Mouse (Mus musculus) lung, postnatal 0 days (tissue): Measurements from ENCODE around the gene Kcna7. TPM values are rescaled to one million over a fixed set of nuclear protein-coding genes. Genes with fewer than 3 reads are reported as not detected.

Experiments
- ATAC-seq: fragments of 200-750 bp; cut with Nextera tagmentation; 2 replicates; pipeline ENCODE4 v1.8.0; 2017; ENCODE audit warnings: moderate library complexity
- DNase-seq: peaks from one replicate; pipeline ENCODE4 v3.0.0-alpha.2; 2016; ENCODE audit warnings: low spot score
- H3K27ac ChIP-seq: fragments of 300-500 bp; sonication (generic); 2 replicates; pipeline ENCODE4 v1.5.1; 2014; ENCODE audit warnings: antibody characterized with exemption, mild to moderate bottlenecking, low read length, mixed read lengths
- H3K27me3 ChIP-seq: fragments of 300-500 bp; sonication (generic); replicated peaks from 2 replicates; pipeline ENCODE4 v1.6.1; 2014; ENCODE audit warnings: low read length, mixed read lengths; ENCODE audit not compliant: insufficient read depth
- H3K36me3 ChIP-seq: fragments of 300-500 bp; sonication (generic); 2 replicates; pipeline ENCODE4 v1.6.1; 2014; ENCODE audit warnings: low read length, mixed read lengths; ENCODE audit not compliant: insufficient read depth
- H3K4me1 ChIP-seq: fragments of 300-500 bp; sonication (generic); 2 replicates; pipeline ENCODE4 v1.6.1; 2014; ENCODE audit warnings: antibody characterized with exemption, low read depth, low read length, mixed read lengths; ENCODE audit not compliant: insufficient read depth
- H3K4me2 ChIP-seq: fragments of 300-500 bp; sonication (generic); replicated peaks from 2 replicates; pipeline ENCODE4 v1.6.1; 2014; ENCODE audit warnings: low read depth, mild to moderate bottlenecking, low read length, moderate library complexity, mixed read lengths
- H3K4me3 ChIP-seq: fragments of 300-500 bp; sonication (generic); 2 replicates; pipeline ENCODE4 v1.5.1; 2014; ENCODE audit warnings: low read depth, low read length
- H3K9ac ChIP-seq: fragments of 300-500 bp; sonication (generic); replicated peaks from 2 replicates; pipeline ENCODE4 v1.6.1; 2014; ENCODE audit warnings: low read depth, mild to moderate bottlenecking
- H3K9me3 ChIP-seq: fragments of 300-500 bp; sonication (generic); 2 replicates; pipeline ENCODE4 v1.6.1; 2016; ENCODE audit warnings: low read length, mixed read lengths
- CTCF ChIP-seq: IDR thresholded peaks from 2 replicates; pipeline ENCODE4 v1.5.1; 2016; ENCODE audit warnings: antibody characterized with exemption, mild to moderate bottlenecking
- EP300 ChIP-seq: IDR thresholded peaks from 2 replicates; pipeline ENCODE4 v1.6.1; 2016; ENCODE audit warnings: antibody characterized with exemption, mild to moderate bottlenecking, control low read depth
- WGBS: fragments of 180-500 bp; shearing (Covaris S2); extraction: QIAGEN DNeasy Blood & Tissue Kit; methylation state at CpG from one replicate; pipeline ENCODE4 v1.1.7; 2014; 5-methylcytosine and 5-hydroxymethylcytosine counted together
- polyA plus RNA-seq: library from polyadenylated mRNA; unstranded; fragments of >200 nt; fragmentation: Nextera tagmentation; extraction: Ambion mirVana; gene quantifications from 2 replicates; pipeline ENCODE4 v1.2.1, GENCODE M21; 2015

The Kcna7 gene
- polyA plus RNA-seq, 1 experiment from 2014 or later: 0.16 TPM

GRCm38 (mm10) chr7:45433835-45434202 lies 28.4 kb downstream of the Kcna7 start:
- Histone ChIP-seq H3K27ac (peak overlapping the region; percentile 72), H3K27me3 (no peaks in the 10 kb centered on the region), H3K4me3 (peak overlapping the region; percentile 55), H3K36me3 (peaks cover 6% of the 10 kb centered on the region), H3K4me1 (peaks cover 26% of the 10 kb centered on the region; the same call in 1 of the 2 replicates), H3K9ac (peak overlapping the region; percentile 55), H3K9me3 (no peaks in the 10 kb centered on the region), H3K4me2 (peak overlapping the region; percentile 86)
- no peak for TF ChIP-seq CTCF
- no peak for TF ChIP-seq EP300
- DNase-seq (no peak), ATAC-seq (no peak)
- WGBS: 0% methylated on average over 7 of the region's 7 CpGs

- ATAC-seq (peak; percentile 96), DNase-seq (peak; percentile 100)
- Histone ChIP-seq H3K36me3 (peaks cover under 1% of the 10 kb centered on the region; the same call in 1 of the 2 replicates), H3K9ac (peak within 1 kb of the TSS; percentile 64), H3K27me3 (no peaks in the 10 kb centered on the region), H3K27ac (peak within 1 kb of the TSS; percentile 91), H3K4me1 (peaks cover 26% of the 10 kb centered on the region; the same call in 1 of the 2 replicates), H3K9me3 (no peaks in the 10 kb centered on the region), H3K4me2 (peak within 1 kb of the TSS; percentile 86), H3K4me3 (peak within 1 kb of the TSS; percentile 63)
- WGBS: under 1% methylated on average over 45 of the region's 45 CpGs
- TF ChIP-seq EP300 (peak; percentile 81), CTCF (peak; percentile 98)
These were observed 29.0 kb downstream of the Kcna7 start, which contains the start of gene Gys1 for GRCm38 (mm10) chr7:45434203-45435015. TSS of gene Gys1 (plus strand) at chr7:45434844.

- Histone ChIP-seq H3K36me3 (no peaks in the 10 kb centered on the region), H3K9me3 (no peaks in the 10 kb centered on the region), H3K4me3 (peak overlapping the region; percentile 63), H3K4me2 (peak overlapping the region; percentile 82), H3K27ac (peak overlapping the region; percentile 91), H3K27me3 (no peaks in the 10 kb centered on the region), H3K9ac (peak overlapping the region; percentile 64), H3K4me1 (peaks cover 26% of the 10 kb centered on the region; the same call in 1 of the 2 replicates)
- WGBS: 3% methylated on average over 16 of the region's 16 CpGs
- ATAC-seq: peak; percentile 8; the same call in 1 of the 2 replicates
- TF ChIP-seq EP300 (peak; percentile 24; the same call in 1 of the 2 replicates), CTCF (no peak)
- peak; percentile 65 for DNase-seq
These were observed 29.6 kb downstream of the Kcna7 start for GRCm38 (mm10) chr7:45435038-45435437.

GRCm38 (mm10) chr7:45436444-45436843 lies 31.0 kb downstream of the Kcna7 start:
- no peak overlapping the region for H3K27ac ChIP-seq
- H3K36me3 ChIP-seq: no peaks in the 10 kb centered on the region
- peak overlapping the region; percentile 82; the same call in 1 of the 2 replicates for H3K4me2 ChIP-seq
- TF ChIP-seq CTCF (no peak), EP300 (no peak)
- no peak overlapping the region for H3K4me3 ChIP-seq
- WGBS: 76% methylated on average over 5 of the region's 5 CpGs
- H3K9me3 ChIP-seq: no peaks in the 10 kb centered on the region
- H3K27me3 ChIP-seq: no peaks in the 10 kb centered on the region
- no peak overlapping the region; the same call in 1 of the 2 replicates for H3K9ac ChIP-seq
- no peak for DNase-seq
- peaks cover 26% of the 10 kb centered on the region; the same call in 1 of the 2 replicates for H3K4me1 ChIP-seq
- no peak for ATAC-seq

- Histone ChIP-seq H3K36me3 (no peaks in the 10 kb centered on the region), H3K9ac (no peak overlapping the region), H3K4me2 (no peak overlapping the region), H3K27me3 (no peaks in the 10 kb centered on the region), H3K27ac (no peak overlapping the region), H3K9me3 (no peaks in the 10 kb centered on the region), H3K4me1 (peaks cover 26% of the 10 kb centered on the region; the same call in 1 of the 2 replicates), H3K4me3 (no peak overlapping the region)
- TF ChIP-seq EP300: no peak
- no peak for TF ChIP-seq CTCF
- ATAC-seq (no peak), DNase-seq (peak; percentile 5)
- 49% methylated on average over 6 of the region's 6 CpGs for WGBS
These were observed 31.6 kb downstream of the Kcna7 start for GRCm38 (mm10) chr7:45437046-45437445.

- no peaks in the 10 kb centered on the region for H3K9me3 ChIP-seq
- H3K4me1 ChIP-seq: peaks cover 26% of the 10 kb centered on the region; the same call in 1 of the 2 replicates
- no peak within 1 kb of the TSS for H3K4me3 ChIP-seq
- ATAC-seq (no peak), DNase-seq (peak; percentile 65)
- no peak within 1 kb of the TSS for H3K27ac ChIP-seq
- H3K4me2 ChIP-seq: peak within 1 kb of the TSS; percentile 30; the same call in 1 of the 2 replicates
- WGBS: 29% methylated on average over 19 of the region's 19 CpGs
- H3K27me3 ChIP-seq: no peaks in the 10 kb centered on the region
- no peak for TF ChIP-seq EP300
- TF ChIP-seq CTCF: peak; percentile 60
- no peak within 1 kb of the TSS for H3K9ac ChIP-seq
- no peaks in the 10 kb centered on the region for H3K36me3 ChIP-seq
These were observed 32.2 kb downstream of the Kcna7 start, which contains the start of gene Ruvbl2 for GRCm38 (mm10) chr7:45437521-45438276. TSS of gene Ruvbl2 (minus strand) at chr7:45438096.
